ENCODE assay signal across 11 mouse cellular contexts in the genomic region with DNA sequence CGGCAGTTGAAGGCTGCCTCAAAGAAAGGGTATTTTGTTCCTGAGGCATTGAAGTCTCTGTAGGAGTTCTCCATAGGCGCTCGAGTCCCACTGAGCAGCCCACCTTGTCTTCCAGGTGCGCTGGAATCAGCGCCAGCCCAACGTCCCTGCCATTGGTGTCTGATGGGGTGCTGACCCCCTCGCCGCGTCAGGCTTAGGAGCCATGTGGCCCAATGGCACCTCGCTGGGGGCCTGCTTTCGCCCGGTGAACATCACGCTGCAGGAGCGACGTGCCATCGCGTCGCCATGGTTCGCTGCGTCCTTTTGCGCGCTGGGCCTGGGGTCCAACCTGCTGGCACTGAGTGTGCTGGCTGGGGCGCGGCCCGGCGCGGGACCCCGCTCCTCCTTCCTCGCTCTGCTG. TPM values are rescaled to one million over a fixed set of nuclear protein-coding genes. Genes with fewer than 3 reads are reported as not detected.
DNase-seq lines count a peak whose midpoint lies in the region; ATAC-seq and TF ChIP-seq lines count a peak whose summit lies in the region.
"Had no signal": no experiment of that assay in that cellular context is flagged by ENCODE, and none has a peak within 500 bp of the region (broad histone marks: within the 10 kb centered on the region; RNA-seq: fewer than 3 reads in every experiment).

No protein-coding gene starts in this region.

- H3K4me2 ChIP-seq in forebrain, embryonic 12.5 days: peak overlapping the region; percentile 17; the same call in 1 of the 2 replicates
- no peak overlapping the region for H3K4me2 ChIP-seq in forebrain, embryonic 14.5 days (ENCODE audit: low read length)
- peak overlapping the region; percentile 33 for H3K4me2 ChIP-seq in kidney, postnatal 0 days (ENCODE audit: low read length)
- no peak overlapping the region for H3K4me2 ChIP-seq in embryonic facial prominence, embryonic 14.5 days (ENCODE audit: low read depth, low read length)
- peak overlapping the region; percentile 15; the same call in 1 of the 2 replicates for H3K4me2 ChIP-seq in limb, embryonic 14.5 days (replicated peaks; ENCODE audit: low read depth, low read length, severe bottlenecking)

- H3K4me3 ChIP-seq in forebrain, embryonic 12.5 days (replicated peaks): no peak overlapping the region
- H3K4me3 ChIP-seq in forebrain, embryonic 14.5 days (ENCODE audit: low read depth, low read length): no peak overlapping the region
- H3K4me3 ChIP-seq in kidney, postnatal 0 days (replicated peaks; ENCODE audit: low read depth, low read length): no peak overlapping the region
- H3K4me3 ChIP-seq in embryonic facial prominence, embryonic 14.5 days (ENCODE audit: low read depth, low read length): peak overlapping the region; percentile 5; the same call in 1 of the 2 replicates
- H3K4me3 ChIP-seq in limb, embryonic 14.5 days (replicated peaks; ENCODE audit: low read length): no peak overlapping the region

- no peak for DNase-seq in forebrain, embryonic 14.5 days (ENCODE audit: low spot score)
- no peak for DNase-seq in kidney, postnatal 0 days (ENCODE audit: low spot score)
- no peak for DNase-seq in kidney, postnatal 4 days
- no peak for DNase-seq in embryonic facial prominence, embryonic 14.5 days (ENCODE audit: low spot score)
- no peak for DNase-seq in limb, embryonic 14.5 days (ENCODE audit: low spot score)
- no peak for DNase-seq in cerebellum, postnatal 10 days
- DNase-seq in thymus, postnatal 10 days (ENCODE audit: low spot score in 2 of 2): no peak
- DNase-seq: adrenal gland, postnatal 10 days; cerebellum, adult 11 months; gastrocnemius, postnatal 14 days had no signal

- peaks cover 4% of the 10 kb centered on the region for H3K36me3 ChIP-seq in forebrain, embryonic 12.5 days (replicated peaks)
- peaks cover 5% of the 10 kb centered on the region; the same call in 1 of the 2 replicates for H3K36me3 ChIP-seq in forebrain, embryonic 14.5 days (ENCODE audit: control insufficient read depth, insufficient read depth, low read length)
- H3K36me3 ChIP-seq in kidney, postnatal 0 days (ENCODE audit: insufficient read depth, low read length): no peaks in the 10 kb centered on the region
- peaks cover under 1% of the 10 kb centered on the region; the same call in 1 of the 2 replicates for H3K36me3 ChIP-seq in embryonic facial prominence, embryonic 14.5 days (ENCODE audit: control insufficient read depth, insufficient read depth, low read length)
- H3K36me3 ChIP-seq in limb, embryonic 14.5 days (ENCODE audit: control insufficient read depth, insufficient read depth, low read length): peaks cover under 1% of the 10 kb centered on the region

- no peaks in the 10 kb centered on the region for H3K9me3 ChIP-seq in forebrain, embryonic 12.5 days
- no peaks in the 10 kb centered on the region for H3K9me3 ChIP-seq in forebrain, embryonic 14.5 days (replicated peaks; ENCODE audit: control insufficient read depth, low read length)
- no peaks in the 10 kb centered on the region for H3K9me3 ChIP-seq in kidney, postnatal 0 days (replicated peaks; ENCODE audit: low read length)
- H3K9me3 ChIP-seq in embryonic facial prominence, embryonic 14.5 days (ENCODE audit: control insufficient read depth, low read length): no peaks in the 10 kb centered on the region
- H3K9me3 ChIP-seq in limb, embryonic 14.5 days (ENCODE audit: control insufficient read depth, low read length): no peaks in the 10 kb centered on the region

- peaks cover 3% of the 10 kb centered on the region for H3K4me1 ChIP-seq in forebrain, embryonic 12.5 days
- no peaks in the 10 kb centered on the region for H3K4me1 ChIP-seq in forebrain, embryonic 14.5 days (ENCODE audit: control insufficient read depth, insufficient read depth, low read length)
- H3K4me1 ChIP-seq in kidney, postnatal 0 days (replicated peaks; ENCODE audit: insufficient read depth, low read length): peaks cover 35% of the 10 kb centered on the region
- peaks cover 36% of the 10 kb centered on the region for H3K4me1 ChIP-seq in embryonic facial prominence, embryonic 14.5 days (ENCODE audit: control insufficient read depth, insufficient read depth, low read length)
- H3K4me1 ChIP-seq in limb, embryonic 14.5 days (ENCODE audit: control insufficient read depth, insufficient read depth, low read length): peaks cover 42% of the 10 kb centered on the region

- ATAC-seq in forebrain, embryonic 12.5 days (ENCODE audit: low FRiP score): no peak
- ATAC-seq in forebrain, embryonic 14.5 days: no peak
- ATAC-seq in kidney, postnatal 0 days (replicated peaks; ENCODE audit: low FRiP score, low read depth): no peak
- ATAC-seq in embryonic facial prominence, embryonic 14.5 days (ENCODE audit: low read depth): no peak
- ATAC-seq in limb, embryonic 14.5 days (ENCODE audit: low FRiP score, low read depth): no peak

- H3K27me3 ChIP-seq in forebrain, embryonic 12.5 days: peaks cover 31% of the 10 kb centered on the region
- H3K27me3 ChIP-seq in forebrain, embryonic 14.5 days (replicated peaks; ENCODE audit: control insufficient read depth, insufficient read depth, low read length): peaks cover 10% of the 10 kb centered on the region; the same call in 1 of the 2 replicates
- H3K27me3 ChIP-seq in kidney, postnatal 0 days (ENCODE audit: insufficient read depth, low read length): no peaks in the 10 kb centered on the region
- H3K27me3 ChIP-seq in embryonic facial prominence, embryonic 14.5 days (replicated peaks; ENCODE audit: control insufficient read depth, insufficient read depth, low read length): peaks cover 18% of the 10 kb centered on the region
- 0 out of 2 replicates have a peak, but pooled peaks cover 2% of the 10 kb centered on the region for H3K27me3 ChIP-seq in limb, embryonic 14.5 days (ENCODE audit: control insufficient read depth, insufficient read depth, low read length)

- no peak overlapping the region for H3K27ac ChIP-seq in forebrain, embryonic 12.5 days
- no peak overlapping the region for H3K27ac ChIP-seq in forebrain, embryonic 14.5 days (ENCODE audit: low read depth, low read length)
- no peak overlapping the region for H3K27ac ChIP-seq in kidney, postnatal 0 days
- H3K27ac ChIP-seq in embryonic facial prominence, embryonic 14.5 days (replicated peaks; ENCODE audit: low read depth, low read length): no peak overlapping the region
- no peak overlapping the region for H3K27ac ChIP-seq in limb, embryonic 14.5 days (replicated peaks; ENCODE audit: low read depth, low read length)

- no peak for TF ChIP-seq CTCF in kidney, postnatal 0 days (IDR thresholded peaks at IDR 0.05; ENCODE audit: low read depth)

- no peak for TF ChIP-seq POLR2A in limb, embryonic 14.5 days (IDR thresholded peaks at IDR 0.05; ENCODE audit: borderline replicate concordance, extremely low read depth, insufficient read depth, insufficient read length)

- WGBS in forebrain, embryonic 12.5 days: 18% methylated on average over 29 of the region's 29 CpGs
- WGBS in forebrain, embryonic 14.5 days: 19% methylated on average over 29 of the region's 29 CpGs
- WGBS in kidney, postnatal 0 days: 40% methylated on average over 29 of the region's 29 CpGs
- WGBS in embryonic facial prominence, embryonic 14.5 days: 20% methylated on average over 26 of the region's 29 CpGs
- 25% methylated on average over 29 of the region's 29 CpGs for WGBS in limb, embryonic 14.5 days

- no peak overlapping the region for H3K9ac ChIP-seq in forebrain, embryonic 12.5 days
- H3K9ac ChIP-seq in forebrain, embryonic 14.5 days (ENCODE audit: low read length): no peak overlapping the region
- H3K9ac ChIP-seq in kidney, postnatal 0 days (ENCODE audit: low read depth, low read length): peak overlapping the region; percentile 38; the same call in 1 of the 2 replicates
- peak overlapping the region; percentile 30; the same call in 1 of the 2 replicates for H3K9ac ChIP-seq in embryonic facial prominence, embryonic 14.5 days (ENCODE audit: low read depth, low read length)
- 0 out of 2 replicates have a peak overlapping the region, but pooled peaks have one; percentile 4 for H3K9ac ChIP-seq in limb, embryonic 14.5 days (ENCODE audit: low read depth, low read length, severe bottlenecking)

RNA-seq across cellular contexts. Expression of a gene that starts 3.7 kb away (rescaled TPM):
- 2.1 and 2.9 TPM in 2 replicates for polyA plus RNA-seq in forebrain, embryonic 12.5 days (2016; fragmentation: Nextera tagmentation; extraction: Ambion mirVana)
- 2.9 and 4.1 TPM in 2 replicates for polyA plus RNA-seq in forebrain, embryonic 14.5 days (2014; fragmentation: Nextera tagmentation; extraction: Ambion mirVana)
- 16.1 and 17.5 TPM in 2 replicates for polyA plus RNA-seq in kidney, postnatal 0 days (2015; fragmentation: Nextera tagmentation; extraction: Ambion mirVana)
- polyA plus RNA-seq in embryonic facial prominence, embryonic 14.5 days (2014; fragmentation: Nextera tagmentation; extraction: Ambion mirVana): 6.7 and 8.7 TPM in 2 replicates
- 9.2 and 13.7 TPM in 2 replicates for polyA plus RNA-seq in limb, embryonic 14.5 days (2012; rRNA removed)
- polyA plus RNA-seq in limb, embryonic 14.5 days (2014; fragmentation: Nextera tagmentation; extraction: Ambion mirVana): 8.5 and 10.8 TPM in 2 replicates

RNA-seq across cellular contexts. Expression of a gene that starts 10.8 kb away (rescaled TPM):
- 0.08 TPM in 1 of 2 replicates, not detected in the other for polyA plus RNA-seq in forebrain, embryonic 12.5 days (2016; fragmentation: Nextera tagmentation; extraction: Ambion mirVana)
- not detected in 2 replicates for polyA plus RNA-seq in forebrain, embryonic 14.5 days (2014; fragmentation: Nextera tagmentation; extraction: Ambion mirVana)
- polyA plus RNA-seq in kidney, postnatal 0 days (2015; fragmentation: Nextera tagmentation; extraction: Ambion mirVana): 0.07 and 0.13 TPM in 2 replicates
- polyA plus RNA-seq in embryonic facial prominence, embryonic 14.5 days (2014; fragmentation: Nextera tagmentation; extraction: Ambion mirVana): 0.04 and 0.14 TPM in 2 replicates
- polyA plus RNA-seq in limb, embryonic 14.5 days (2012; rRNA removed): 0.09 and 0.12 TPM in 2 replicates
- 0.06 TPM in 2 replicates for polyA plus RNA-seq in limb, embryonic 14.5 days (2014; fragmentation: Nextera tagmentation; extraction: Ambion mirVana)

RNA-seq across cellular contexts. Expression of a gene that starts 11.4 kb away (rescaled TPM):
- polyA plus RNA-seq in forebrain, embryonic 12.5 days (2016; fragmentation: Nextera tagmentation; extraction: Ambion mirVana): 60.8 and 61.8 TPM in 2 replicates
- polyA plus RNA-seq in forebrain, embryonic 14.5 days (2014; fragmentation: Nextera tagmentation; extraction: Ambion mirVana): 16.8 and 22.2 TPM in 2 replicates
- polyA plus RNA-seq in kidney, postnatal 0 days (2015; fragmentation: Nextera tagmentation; extraction: Ambion mirVana): 24.5 and 26.4 TPM in 2 replicates
- 27.0 and 27.5 TPM in 2 replicates for polyA plus RNA-seq in embryonic facial prominence, embryonic 14.5 days (2014; fragmentation: Nextera tagmentation; extraction: Ambion mirVana)
- polyA plus RNA-seq in limb, embryonic 14.5 days (2012; rRNA removed): 46.5 and 50.0 TPM in 2 replicates
- 25.3 and 33.9 TPM in 2 replicates for polyA plus RNA-seq in limb, embryonic 14.5 days (2014; fragmentation: Nextera tagmentation; extraction: Ambion mirVana)

RNA-seq across cellular contexts. Expression of a gene that starts 18.0 kb away (rescaled TPM):
- 92.6 and 97.1 TPM in 2 replicates for polyA plus RNA-seq in forebrain, embryonic 12.5 days (2016; fragmentation: Nextera tagmentation; extraction: Ambion mirVana)
- polyA plus RNA-seq in forebrain, embryonic 14.5 days (2014; fragmentation: Nextera tagmentation; extraction: Ambion mirVana): 42.5 and 44.4 TPM in 2 replicates
- 92.4 and 99.0 TPM in 2 replicates for polyA plus RNA-seq in kidney, postnatal 0 days (2015; fragmentation: Nextera tagmentation; extraction: Ambion mirVana)
- polyA plus RNA-seq in embryonic facial prominence, embryonic 14.5 days (2014; fragmentation: Nextera tagmentation; extraction: Ambion mirVana): 66.8 and 78.7 TPM in 2 replicates
- polyA plus RNA-seq in limb, embryonic 14.5 days (2012; rRNA removed): 135 and 137 TPM in 2 replicates
- 92.9 and 104 TPM in 2 replicates for polyA plus RNA-seq in limb, embryonic 14.5 days (2014; fragmentation: Nextera tagmentation; extraction: Ambion mirVana)

RNA-seq across cellular contexts. Expression of a gene that starts 25.0 kb away (rescaled TPM):
- polyA plus RNA-seq in forebrain, embryonic 12.5 days (2016; fragmentation: Nextera tagmentation; extraction: Ambion mirVana): 8.2 and 8.4 TPM in 2 replicates
- 4.1 and 4.9 TPM in 2 replicates for polyA plus RNA-seq in forebrain, embryonic 14.5 days (2014; fragmentation: Nextera tagmentation; extraction: Ambion mirVana)
- polyA plus RNA-seq in kidney, postnatal 0 days (2015; fragmentation: Nextera tagmentation; extraction: Ambion mirVana): 11.3 and 11.6 TPM in 2 replicates
- polyA plus RNA-seq in embryonic facial prominence, embryonic 14.5 days (2014; fragmentation: Nextera tagmentation; extraction: Ambion mirVana): 6.8 and 9.8 TPM in 2 replicates
- polyA plus RNA-seq in limb, embryonic 14.5 days (2012; rRNA removed): 12.0 and 18.5 TPM in 2 replicates
- 6.8 and 8.0 TPM in 2 replicates for polyA plus RNA-seq in limb, embryonic 14.5 days (2014; fragmentation: Nextera tagmentation; extraction: Ambion mirVana)

Comparison
In these comparisons a context has a peak if more than half of its experiments do, and no peak if none do; other contexts are left out.
1. H3K4me2 ChIP-seq: peak in forebrain, embryonic 12.5 days (single experiment), kidney, postnatal 0 days (single experiment) and limb, embryonic 14.5 days (single experiment); none in forebrain, embryonic 14.5 days (single experiment) and embryonic facial prominence, embryonic 14.5 days (single experiment).
2. H3K9ac ChIP-seq: peak in kidney, postnatal 0 days (single experiment), embryonic facial prominence, embryonic 14.5 days (single experiment) and limb, embryonic 14.5 days (single experiment); none in forebrain, embryonic 12.5 days (single experiment) and forebrain, embryonic 14.5 days (single experiment).